Mouse (Mus musculus) stomach, adult 2 months (tissue): Measurements from ENCODE around the gene Gm44511. TPM values are rescaled to one million over a fixed set of nuclear protein-coding genes. Genes with fewer than 3 reads are reported as not detected.

Source experiments
- polyA plus RNA-seq: library from polyadenylated mRNA; depleted of rRNA; stranded (reverse); fragments of >200 nt; gene quantifications from 2 replicates; pipeline ENCODE4 v1.2.3, GENCODE M21; 2012; rRNA removed

The Gm44511 gene
- polyA plus RNA-seq: not detected in 2 replicates

DNA sequence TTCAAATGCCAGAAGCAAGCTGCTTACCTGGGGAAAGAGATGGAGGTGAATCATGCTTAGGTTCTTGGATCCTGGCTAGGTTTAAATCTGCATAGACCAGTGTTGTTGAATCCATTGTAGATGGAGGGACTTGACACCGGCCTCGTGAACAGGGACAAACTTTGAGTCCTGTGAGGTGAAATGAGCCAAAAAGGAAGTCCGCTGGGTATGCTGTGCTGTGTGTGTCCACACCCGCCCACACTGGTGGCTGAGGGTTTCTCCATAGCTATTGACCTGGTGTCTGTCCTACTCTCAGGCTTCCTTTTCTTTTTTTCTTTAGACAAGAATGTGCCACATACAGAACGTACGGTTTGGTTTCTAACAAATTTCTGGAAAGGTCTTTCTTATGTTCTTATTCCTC is at the start of gene Gm44511, which contains the start of gene Klrb1b:
TSS of gene Gm44511 (minus strand) at position 184 of the 400 bp plus-strand sequence.
TSS of gene Klrb1b (minus strand) at position 200 of the 400 bp plus-strand sequence.

DNA sequence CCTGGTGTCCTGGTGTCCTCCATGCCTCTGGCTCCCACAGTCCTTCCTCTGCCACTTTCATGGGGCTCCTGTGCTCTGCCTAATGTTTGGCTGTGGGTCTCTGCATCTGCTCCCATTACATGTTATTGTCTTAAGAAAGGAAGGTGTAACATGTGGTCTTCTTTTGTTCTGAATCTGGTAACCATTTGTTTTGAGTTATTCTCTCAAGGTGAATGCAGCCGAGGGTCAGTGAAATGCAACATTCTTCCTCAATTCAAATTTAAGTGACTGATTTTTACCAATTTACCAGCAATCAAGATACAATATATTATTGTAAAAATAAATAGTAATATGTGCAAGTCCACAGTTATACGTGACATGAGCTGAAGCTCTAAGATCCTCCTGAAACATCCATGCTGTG is 37.0 kb downstream of the Gm44511 start, which contains the start of gene Klrb1c:
TSS of gene Klrb1c (minus strand) at position 101 of the 400 bp plus-strand sequence.

Other genes starting within 250 kb of the Gm44511 start
- not detected in 2 replicates for gene A2ml1, start 244.7 kb downstream of the Gm44511 start, polyA plus RNA-seq
- gene Klrb1a, start 202.8 kb downstream of the Gm44511 start, polyA plus RNA-seq: 0.10 TPM in 1 of 2 replicates, not detected in the other
- gene Clec2h, start 163.9 kb downstream of the Gm44511 start, polyA plus RNA-seq: 0.04 TPM in 1 of 2 replicates, not detected in the other
- not detected in 2 replicates for gene Klrb1, start 103.3 kb downstream of the Gm44511 start, polyA plus RNA-seq
- 0.05 and 0.15 TPM in 2 replicates for gene Klrb1c, start 37.1 kb downstream of the Gm44511 start, polyA plus RNA-seq
- 0.05 TPM in 1 of 2 replicates, not detected in the other for gene Klrb1b, start within 50 bp of the Gm44511 start, polyA plus RNA-seq
- gene Clec2i, start 61.3 kb upstream of the Gm44511 start, polyA plus RNA-seq: not detected in 2 replicates
- gene BC035044, start 64.8 kb upstream of the Gm44511 start, polyA plus RNA-seq: 0.03 and 0.09 TPM in 2 replicates
- gene Clec2g, start 108.1 kb upstream of the Gm44511 start, polyA plus RNA-seq: 0.36 and 0.46 TPM in 2 replicates
- gene Klrb1f, start 219.6 kb upstream of the Gm44511 start, polyA plus RNA-seq: not detected in 2 replicates